Mouse (Mus musculus): ENCODE measurements around the gene E4f1. TPM values are rescaled to one million over a fixed set of nuclear protein-coding genes. Genes with fewer than 3 reads are reported as not detected.
A peak's percentile ranks its signal among the peaks of the same experiment; 100 is the strongest.

The E4f1 gene
- polyA plus RNA-seq, 1 experiment from 2014 or later: 7.7 TPM

DNA sequence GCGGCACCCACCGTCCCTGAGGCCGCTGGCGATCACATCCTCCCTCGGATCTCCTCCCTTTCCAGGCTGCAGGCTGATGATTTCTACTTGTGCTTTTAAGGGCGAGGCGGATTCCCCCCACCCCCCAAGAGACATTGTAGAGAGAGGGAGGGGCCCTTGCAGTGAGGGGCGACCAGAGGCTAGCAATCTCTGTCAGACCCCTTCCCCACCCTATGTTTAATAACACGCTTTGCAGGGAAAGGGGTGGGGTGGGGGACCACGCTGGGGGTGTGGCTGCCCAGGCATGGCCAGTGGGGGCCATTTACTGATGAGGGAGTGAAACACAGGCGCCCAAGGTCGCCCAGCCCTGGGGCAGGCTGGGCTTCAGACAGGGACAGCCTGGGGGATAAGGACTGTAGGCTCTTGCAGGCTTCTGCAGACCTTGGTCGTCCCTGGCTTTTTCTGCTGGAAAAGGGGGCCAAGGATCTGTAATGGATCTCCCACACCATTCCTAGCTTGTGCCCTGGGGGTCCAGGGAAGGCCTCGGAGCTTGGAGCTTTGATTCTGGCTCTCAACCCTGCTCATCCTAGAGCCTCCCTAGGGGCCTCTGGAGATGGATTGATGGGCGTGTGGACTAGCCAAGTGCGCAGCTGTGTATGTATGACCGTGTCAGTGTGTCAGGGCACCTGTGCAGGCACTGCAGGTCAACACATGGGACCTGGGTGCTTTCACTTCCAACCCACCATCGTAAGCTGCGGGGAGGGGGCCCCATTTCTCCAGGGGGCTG, 19.3 kb upstream of the E4f1 start:
- H3K4me3 ChIP-seq (ENCODE audit: inconsistent target): no peak overlapping the region
- 52% methylated on average over 19 of the region's 19 CpGs for WGBS (ENCODE audit: missing documents)
- no peak overlapping the region for H3K27ac ChIP-seq
- no peaks in the 10 kb centered on the region for H3K79me2 ChIP-seq (ENCODE audit: inconsistent target)
- H3K36me3 ChIP-seq (ENCODE audit: inconsistent target): no peaks in the 10 kb centered on the region

DNA sequence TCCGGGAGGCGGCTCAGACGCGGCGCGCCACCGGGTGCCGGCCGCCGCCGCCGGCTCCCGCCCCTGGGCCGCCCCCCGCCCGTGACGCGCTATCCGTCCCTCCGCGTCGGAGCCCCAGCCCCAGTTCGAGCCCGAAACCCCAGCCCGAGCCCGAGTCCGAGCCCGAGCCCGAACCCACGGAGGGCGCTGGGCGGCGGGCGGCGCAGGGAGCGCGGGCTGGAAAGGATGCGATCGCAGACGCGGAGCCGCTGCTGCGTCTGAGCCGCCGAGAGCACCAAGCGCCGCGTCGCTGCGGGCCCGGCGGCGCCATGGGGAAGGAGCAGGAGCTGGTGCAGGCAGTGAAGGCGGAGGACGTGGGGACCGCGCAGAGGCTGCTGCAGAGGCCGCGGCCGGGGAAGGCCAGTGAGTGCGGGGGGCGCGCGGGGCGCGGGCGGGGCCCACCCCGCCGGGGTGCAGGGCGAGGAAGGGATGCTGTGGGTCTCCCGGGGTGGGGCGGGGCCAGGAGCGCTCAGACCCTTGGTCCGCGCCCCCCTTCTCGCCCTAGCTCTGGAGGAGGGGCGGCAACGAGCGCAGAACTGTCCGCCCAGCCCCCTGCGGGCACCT, 18.6 kb upstream of the E4f1 start:
- no peaks in the 10 kb centered on the region for H3K36me3 ChIP-seq (ENCODE audit: inconsistent target)
- under 1% methylated on average over 59 of the region's 81 CpGs for WGBS (ENCODE audit: missing documents)
- H3K79me2 ChIP-seq (ENCODE audit: inconsistent target): no peaks in the 10 kb centered on the region
- H3K27ac ChIP-seq: no peak overlapping the region
- H3K4me3 ChIP-seq (ENCODE audit: inconsistent target): no peak overlapping the region

DNA sequence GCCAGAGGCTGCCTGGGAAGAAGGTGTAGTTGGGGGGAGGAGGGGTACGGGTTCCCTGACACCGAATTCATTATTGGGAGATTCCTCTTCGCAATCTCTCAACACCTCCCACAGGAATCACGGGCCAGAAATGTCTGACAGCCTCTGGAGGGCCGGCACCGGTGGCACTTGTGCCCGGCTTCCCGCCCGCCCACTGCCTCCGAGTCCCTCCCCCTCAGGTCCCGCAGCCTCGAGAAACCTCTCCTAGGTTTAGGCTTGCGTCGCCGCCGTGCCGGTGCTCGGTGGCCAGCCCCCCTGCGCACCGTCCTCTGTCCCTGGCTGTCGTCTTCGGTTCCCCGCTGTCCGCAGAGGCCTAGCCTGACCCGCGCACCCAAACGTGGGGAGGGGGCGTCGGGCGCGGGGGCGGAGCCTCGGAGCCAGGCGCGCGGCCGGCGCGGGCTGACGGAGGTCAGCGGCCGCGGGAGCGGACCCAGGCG, 18.1 kb upstream of the E4f1 start, which contains the start of gene Caskin1:
Gene Caskin1, plus strand, starts transcription at position 416 of the 476 bp plus-strand sequence.
- H3K4me3 ChIP-seq (ENCODE audit: inconsistent target): no peak within 1 kb of the TSS
- H3K36me3 ChIP-seq (ENCODE audit: inconsistent target): no peaks in the 10 kb centered on the region
- WGBS (ENCODE audit: missing documents): 5% methylated on average over 41 of the region's 45 CpGs
- no peaks in the 10 kb centered on the region for H3K79me2 ChIP-seq (ENCODE audit: inconsistent target)
- no peak within 1 kb of the TSS for H3K27ac ChIP-seq

DNA sequence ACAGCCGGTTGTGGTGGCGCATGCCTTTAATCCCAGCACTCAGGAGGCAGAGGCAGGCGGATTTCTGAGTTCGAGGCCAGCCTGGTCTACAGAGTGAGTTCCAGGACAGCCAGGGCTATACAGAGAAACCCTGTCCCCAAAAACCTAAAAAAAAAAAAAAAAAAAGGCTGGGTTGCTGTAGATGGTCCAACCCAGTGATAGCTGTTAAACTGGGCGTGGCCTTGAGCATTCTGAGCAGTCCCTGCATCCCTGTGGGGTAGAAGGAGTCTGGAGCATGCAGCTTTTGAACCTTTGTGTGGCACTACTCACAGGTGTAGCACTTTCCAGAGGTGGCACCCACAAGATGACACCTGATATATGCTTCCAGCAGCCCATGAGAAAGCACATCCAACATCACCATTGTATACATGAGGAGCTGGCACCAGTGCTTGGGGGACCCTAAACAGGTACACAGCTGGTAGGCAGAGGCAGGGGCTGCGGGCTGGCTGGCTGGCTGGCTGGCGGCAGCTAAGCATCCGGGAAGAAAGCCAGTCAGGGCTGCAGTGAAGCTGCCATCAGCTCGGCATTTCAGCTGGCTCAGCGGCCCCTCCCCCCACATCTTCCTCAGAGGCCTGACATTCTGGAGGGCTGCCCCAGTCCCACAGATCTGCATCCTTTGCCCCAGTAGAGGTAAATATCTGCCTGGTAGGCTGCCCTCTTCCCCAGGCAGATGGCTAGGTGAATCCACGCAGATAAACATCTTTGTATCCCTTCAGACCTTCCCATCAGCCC, 15.2 kb upstream of the E4f1 start:
- H3K4me3 ChIP-seq (ENCODE audit: inconsistent target): no peak overlapping the region
- no peaks in the 10 kb centered on the region for H3K36me3 ChIP-seq (ENCODE audit: inconsistent target)
- 58% methylated on average over 7 of the region's 11 CpGs for WGBS (ENCODE audit: missing documents)
- no peak overlapping the region for H3K27ac ChIP-seq
- no peaks in the 10 kb centered on the region for H3K79me2 ChIP-seq (ENCODE audit: inconsistent target)

DNA sequence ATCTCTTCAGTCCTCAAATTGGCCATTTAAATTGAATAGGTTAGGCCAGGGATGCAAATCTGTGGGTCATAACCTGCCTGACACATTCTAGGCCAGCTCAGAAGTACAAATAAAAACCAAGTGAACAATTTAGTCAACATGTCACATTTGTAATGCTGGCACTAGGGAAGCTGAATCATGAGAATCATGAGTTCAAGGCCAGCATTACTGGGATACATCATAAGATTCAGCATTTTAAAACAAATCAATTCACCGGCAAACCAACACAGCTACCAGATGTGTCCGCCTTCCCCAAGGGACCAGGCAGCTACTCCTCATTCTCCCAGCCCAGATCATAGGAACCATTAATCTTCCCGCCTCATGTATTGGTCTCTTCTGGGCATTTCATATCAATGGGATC, 13.4 kb upstream of the E4f1 start:
- WGBS (ENCODE audit: missing documents): 97% methylated on average over 3 of the region's 3 CpGs
- no peaks in the 10 kb centered on the region for H3K79me2 ChIP-seq (ENCODE audit: inconsistent target)
- H3K4me3 ChIP-seq (ENCODE audit: inconsistent target): no peak overlapping the region
- H3K36me3 ChIP-seq (ENCODE audit: inconsistent target): no peaks in the 10 kb centered on the region
- no peak overlapping the region for H3K27ac ChIP-seq

DNA sequence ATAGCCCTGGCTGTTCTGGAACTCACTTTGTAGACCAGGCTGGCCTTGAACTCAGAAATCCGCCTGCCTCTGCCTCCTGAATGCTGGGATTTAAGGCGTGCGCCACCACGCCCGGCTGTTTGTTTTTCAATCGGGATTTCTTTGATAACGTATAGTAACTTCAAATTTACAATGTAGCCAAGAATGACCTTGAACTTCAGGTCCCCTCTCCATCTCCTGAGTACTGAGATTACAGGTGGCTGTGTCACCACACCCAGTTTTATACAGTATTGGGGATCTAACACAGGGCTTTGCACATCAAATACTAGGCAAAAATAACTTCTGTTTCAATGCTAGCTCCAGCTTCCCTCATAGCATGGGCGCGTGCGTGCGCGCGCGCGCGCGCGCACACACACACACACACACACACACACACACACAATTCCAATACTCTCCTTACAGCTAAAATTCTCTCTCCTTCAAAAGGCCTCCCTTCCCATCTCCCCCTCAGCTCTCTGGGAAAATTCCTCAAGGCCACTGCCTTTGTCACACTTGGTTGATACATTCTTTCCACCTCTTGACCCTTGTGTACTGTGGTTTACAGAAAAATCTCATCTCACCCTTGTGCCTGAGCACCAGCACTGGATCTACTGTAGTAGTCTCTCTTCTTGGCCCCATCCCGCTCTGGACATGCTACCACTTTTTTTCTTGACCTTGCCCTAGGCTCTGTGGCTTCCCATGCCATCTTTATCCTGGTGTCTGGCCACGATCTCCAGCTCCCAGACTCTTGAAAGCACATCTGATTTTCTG, 11.1 kb upstream of the E4f1 start:
- H3K27ac ChIP-seq: no peak overlapping the region
- WGBS (ENCODE audit: missing documents): 95% methylated on average over 20 of the region's 20 CpGs
- H3K4me3 ChIP-seq (ENCODE audit: inconsistent target): no peak overlapping the region
- H3K36me3 ChIP-seq (ENCODE audit: inconsistent target): peaks cover 11% of the 10 kb centered on the region
- peaks cover 9% of the 10 kb centered on the region; the same call in 1 of the 2 replicates for H3K79me2 ChIP-seq (ENCODE audit: inconsistent target)

DNA sequence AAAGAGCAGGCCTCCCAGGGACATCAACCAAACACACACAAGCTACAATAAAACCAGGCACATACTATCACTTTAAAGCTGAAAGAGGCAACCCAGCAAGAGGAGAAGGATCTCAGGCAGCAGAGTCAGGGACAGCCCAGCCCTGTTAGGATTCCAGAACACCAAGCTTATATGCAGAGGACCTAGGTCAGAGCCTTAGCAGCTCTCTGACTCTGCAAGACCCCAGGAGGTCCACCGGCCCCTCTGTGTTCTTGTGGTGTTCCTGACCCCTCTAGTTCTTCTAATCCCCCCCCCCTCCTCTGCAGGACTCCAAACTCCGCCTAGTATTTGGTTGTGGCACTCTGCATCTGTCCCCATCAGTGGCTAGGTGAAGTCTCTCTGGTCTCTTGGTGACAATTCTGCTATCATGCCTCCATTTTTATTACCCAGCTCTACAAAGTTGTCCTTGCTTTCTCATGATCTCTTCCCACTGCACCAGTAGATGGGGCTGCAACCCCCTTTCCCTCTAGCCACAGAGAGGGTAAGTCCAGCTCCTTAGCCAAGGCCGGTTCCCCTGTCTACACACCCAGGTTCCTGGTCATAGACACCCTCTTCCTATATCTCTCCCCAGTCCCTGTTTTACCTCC, 10.2 kb upstream of the E4f1 start:
- peaks cover 9% of the 10 kb centered on the region; the same call in 1 of the 2 replicates for H3K79me2 ChIP-seq (ENCODE audit: inconsistent target)
- no peak overlapping the region for H3K4me3 ChIP-seq (ENCODE audit: inconsistent target)
- no peak overlapping the region for H3K27ac ChIP-seq
- H3K36me3 ChIP-seq (ENCODE audit: inconsistent target): peaks cover 20% of the 10 kb centered on the region
- 83% methylated on average over 3 of the region's 3 CpGs for WGBS (ENCODE audit: missing documents)

DNA sequence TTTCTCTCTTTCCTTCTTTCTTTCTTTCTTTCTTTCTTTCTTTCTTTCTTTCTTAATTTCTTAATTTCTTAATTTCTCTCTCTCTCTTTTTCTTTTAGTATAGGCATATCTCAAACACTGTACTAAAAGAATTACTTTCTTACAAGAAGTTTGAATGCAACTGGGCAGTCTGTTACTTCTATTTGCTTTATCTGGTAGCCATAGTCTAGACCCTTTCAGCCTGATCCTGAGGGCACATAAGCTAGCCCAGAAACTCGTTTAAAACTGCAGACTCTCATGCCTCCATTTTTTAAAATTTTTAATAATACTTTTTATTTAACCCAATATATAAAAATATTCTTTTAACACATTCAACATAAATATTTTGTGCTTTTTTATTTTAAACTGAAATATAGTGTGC, 9.3 kb upstream of the E4f1 start:
- Histone ChIP-seq H3K79me2 (ENCODE audit: inconsistent target) (peaks cover 9% of the 10 kb centered on the region; the same call in 1 of the 2 replicates), H3K4me3 (ENCODE audit: inconsistent target) (peak overlapping the region; percentile 68), H3K36me3 (ENCODE audit: inconsistent target) (peaks cover 29% of the 10 kb centered on the region), H3K27ac (peak overlapping the region; percentile 97)
- 36% methylated on average over 1 of the region's 1 CpGs for WGBS (ENCODE audit: missing documents)

DNA sequence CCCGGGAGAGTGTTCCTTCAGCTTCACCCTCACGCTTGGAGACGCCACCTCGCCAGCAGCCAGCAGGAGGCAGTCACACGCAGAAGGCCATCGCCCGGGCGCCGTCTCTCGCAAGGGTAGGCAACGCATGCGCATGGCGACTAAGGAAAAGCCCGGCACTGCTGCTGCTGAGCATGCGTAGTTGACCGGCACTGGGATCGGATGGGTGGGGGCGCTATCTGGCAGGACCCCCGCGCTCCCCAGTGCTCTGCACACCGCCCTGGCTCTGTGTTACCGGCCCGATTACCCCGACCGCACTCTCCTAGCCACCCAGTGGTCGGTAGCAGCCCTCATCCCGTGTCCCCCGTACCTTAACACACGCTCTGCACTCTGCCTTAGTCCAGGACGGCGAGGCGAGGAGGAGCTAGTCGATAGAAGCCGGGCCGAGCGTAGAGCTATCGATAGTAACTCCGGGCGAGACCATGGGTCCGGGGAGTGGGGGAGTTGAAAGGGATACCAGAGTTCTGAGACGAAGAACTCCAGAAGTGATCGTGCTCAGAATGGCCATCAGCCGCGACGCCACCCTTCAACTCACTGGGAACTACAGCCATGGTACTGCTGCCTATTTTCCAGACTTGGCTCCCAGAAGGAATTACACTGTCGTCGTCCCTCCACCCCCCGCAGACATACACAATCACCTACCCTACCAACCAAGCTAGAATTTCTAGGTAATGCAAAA, 8.7 kb upstream of the E4f1 start, which contains the start of gene Mlst8:
Gene Mlst8, minus strand, starts transcription at position 416 of the 718 bp plus-strand sequence.
- peak within 1 kb of the TSS; percentile 68 for H3K4me3 ChIP-seq (ENCODE audit: inconsistent target)

DNA sequence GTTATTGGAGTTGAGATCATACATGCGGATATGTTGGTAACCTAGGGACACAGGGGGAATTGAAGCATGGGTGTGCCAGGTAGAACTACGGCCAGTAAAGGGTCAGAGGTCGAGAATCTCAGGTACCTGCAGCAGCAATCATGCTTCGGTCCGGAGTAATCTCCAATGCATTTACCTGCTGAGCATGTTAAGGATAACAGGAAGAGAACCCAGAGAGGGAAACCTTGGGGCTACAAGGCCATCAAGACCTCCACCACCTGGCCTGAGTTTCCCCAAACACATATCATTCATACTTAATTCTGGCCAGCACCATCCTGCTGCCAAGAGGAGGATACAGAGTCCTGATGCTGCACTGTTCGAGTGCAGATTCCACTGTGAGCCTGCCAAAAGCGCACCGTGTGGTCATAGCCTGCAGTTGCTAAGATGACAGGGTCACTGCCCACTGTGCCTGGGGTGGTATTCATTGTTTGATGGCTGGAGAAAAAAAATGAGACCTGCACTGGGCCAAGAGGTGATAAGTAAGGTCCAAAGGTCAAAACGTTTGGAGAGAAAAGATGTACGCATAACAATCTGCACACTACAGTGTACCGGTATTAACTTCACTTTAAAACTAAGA, 8.0 kb upstream of the E4f1 start:
- Histone ChIP-seq H3K79me2 (ENCODE audit: inconsistent target) (peaks cover 9% of the 10 kb centered on the region; the same call in 1 of the 2 replicates), H3K27ac (no peak overlapping the region), H3K4me3 (ENCODE audit: inconsistent target) (peak overlapping the region; percentile 68), H3K36me3 (ENCODE audit: inconsistent target) (peaks cover 30% of the 10 kb centered on the region)
- WGBS (ENCODE audit: missing documents): 62% methylated on average over 11 of the region's 11 CpGs

More for the DNA sequence above, 8.7 kb upstream of the E4f1 start, which contains the start of gene Mlst8:
- WGBS (ENCODE audit: missing documents): under 1% methylated on average over 48 of the region's 48 CpGs
- peaks cover 30% of the 10 kb centered on the region for H3K36me3 ChIP-seq (ENCODE audit: inconsistent target)
- peak within 1 kb of the TSS; percentile 97 for H3K27ac ChIP-seq
- H3K79me2 ChIP-seq (ENCODE audit: inconsistent target): peaks cover 9% of the 10 kb centered on the region; the same call in 1 of the 2 replicates

DNA sequence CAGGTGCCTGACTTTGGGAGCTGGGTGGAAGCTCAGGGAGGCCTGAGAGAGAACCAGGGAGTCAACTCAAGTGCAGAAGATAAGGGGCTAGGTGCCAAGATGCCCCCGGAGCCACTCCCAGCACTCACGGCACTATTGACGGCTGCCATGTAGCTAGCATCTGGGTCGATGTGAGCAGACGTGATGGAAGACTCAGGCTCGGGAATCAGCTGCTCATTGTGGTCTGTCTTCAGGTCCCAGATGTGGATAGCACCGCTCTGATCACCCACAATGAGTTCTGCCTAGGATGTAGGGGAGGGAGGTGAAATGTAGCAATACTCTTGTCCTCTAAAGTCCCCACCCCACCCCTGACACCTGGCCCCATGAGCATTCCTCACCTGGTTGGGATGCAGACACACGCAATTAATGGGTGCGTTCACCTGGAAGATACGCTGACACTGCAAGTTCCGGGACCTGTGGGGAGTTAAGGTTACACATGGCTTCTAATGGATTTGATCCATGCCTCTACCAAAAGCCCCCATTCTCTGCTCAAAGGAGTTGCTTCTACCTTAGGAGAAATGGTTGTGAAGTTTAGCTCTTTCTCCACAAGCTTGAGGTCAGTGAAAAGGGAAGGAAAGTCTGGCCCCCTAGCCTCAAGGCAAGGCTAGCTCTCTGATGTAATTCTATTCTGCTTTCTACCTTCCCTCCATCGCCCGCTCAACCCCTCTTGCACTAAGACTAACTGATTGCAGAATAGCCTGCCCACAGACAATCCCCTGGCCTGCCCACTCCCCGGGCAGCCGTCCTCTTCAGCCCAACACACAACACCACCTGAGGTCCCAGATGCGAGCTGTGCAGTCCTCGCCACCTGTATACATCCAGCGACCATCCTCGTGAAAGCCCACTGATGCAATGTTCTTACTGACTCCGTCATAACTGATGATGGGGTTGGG, 7.2 kb upstream of the E4f1 start:
- no peak overlapping the region for H3K27ac ChIP-seq
- H3K79me2 ChIP-seq (ENCODE audit: inconsistent target): peaks cover 9% of the 10 kb centered on the region; the same call in 1 of the 2 replicates
- WGBS (ENCODE audit: missing documents): 80% methylated on average over 20 of the region's 20 CpGs
- no peak overlapping the region for H3K4me3 ChIP-seq (ENCODE audit: inconsistent target)
- H3K36me3 ChIP-seq (ENCODE audit: inconsistent target): peaks cover 30% of the 10 kb centered on the region

Measured in macrophage (primary cell).